Mouse (Mus musculus) right cerebral cortex, adult 2 months (tissue): ENCODE results near the gene Crtap.

ENCODE experiments used
- DNase-seq, 2 experiments: peaks; one replicate each; pipeline ENCODE4 v3.0.0; 2021 to 2022; ENCODE audit warnings: low spot score in 2 of 2

Crtap gene

GRCm38 (mm10) chr9:114389905-114390748, at the start of gene Crtap:
Crtap (minus strand) TSS chr9:114390675.
- peak; percentile 24 to 52 for DNase-seq

DNA sequence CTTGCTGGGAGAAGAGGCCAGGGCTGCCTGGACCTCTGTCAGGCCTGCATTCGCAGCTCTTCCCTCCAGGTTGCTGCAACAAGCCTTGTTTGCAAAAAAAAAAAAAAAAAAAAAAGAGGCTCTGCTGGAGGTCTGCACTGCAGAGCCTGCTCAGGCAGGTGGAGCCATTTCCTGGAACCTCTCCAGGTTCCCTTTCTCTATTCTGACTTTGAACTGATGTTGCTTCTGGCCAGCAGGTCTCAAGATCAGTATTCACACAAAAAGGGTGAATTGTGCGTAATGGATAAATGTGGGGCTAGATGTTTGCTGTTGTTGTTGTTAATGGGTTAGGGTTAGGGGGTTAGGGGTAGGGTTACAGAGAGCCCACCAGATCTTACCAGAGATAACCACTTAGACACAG, 45.2 kb upstream of the Crtap start:
- DNase-seq: no peak

DNA sequence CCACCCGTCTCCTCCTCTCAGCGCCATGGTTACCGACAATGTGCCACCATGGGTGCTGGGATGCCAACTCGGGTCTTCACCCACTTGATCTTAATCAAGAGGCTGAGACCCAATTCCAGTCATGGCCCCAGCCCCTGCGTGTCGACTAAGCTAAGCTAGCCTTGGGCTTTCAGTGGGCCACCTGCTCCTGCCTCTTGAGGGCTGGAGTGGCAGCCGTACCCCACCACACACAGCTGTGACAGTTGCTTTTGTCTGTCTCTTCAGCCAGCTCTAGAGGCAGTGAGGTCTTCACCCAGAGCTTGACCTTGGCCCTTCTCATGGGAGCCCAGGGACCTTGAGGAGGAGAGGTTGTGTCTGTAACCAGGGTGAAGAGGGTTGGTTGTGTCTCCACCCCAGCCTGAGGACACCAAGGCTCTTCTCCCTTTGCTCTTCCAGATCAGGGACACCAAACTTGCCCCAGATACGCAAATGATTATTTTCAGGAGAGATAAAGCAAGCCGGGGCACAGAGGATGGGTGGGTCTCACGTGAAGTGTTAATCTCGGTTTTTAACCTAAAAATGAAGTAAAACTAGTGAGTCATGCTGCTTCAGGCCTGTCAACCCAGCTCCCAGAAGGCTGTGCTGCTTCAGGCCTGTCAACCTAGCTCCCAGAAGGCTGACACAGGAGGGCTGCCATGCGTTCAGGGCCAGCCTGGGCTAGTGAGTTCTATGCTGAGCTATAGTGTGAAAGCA, 37.8 kb upstream of the Crtap start:
- no peak for DNase-seq

- no peak for DNase-seq
Observed at GRCm38 (mm10) chr9:114427425-114427824, 37.0 kb upstream of the Crtap start.

DNA sequence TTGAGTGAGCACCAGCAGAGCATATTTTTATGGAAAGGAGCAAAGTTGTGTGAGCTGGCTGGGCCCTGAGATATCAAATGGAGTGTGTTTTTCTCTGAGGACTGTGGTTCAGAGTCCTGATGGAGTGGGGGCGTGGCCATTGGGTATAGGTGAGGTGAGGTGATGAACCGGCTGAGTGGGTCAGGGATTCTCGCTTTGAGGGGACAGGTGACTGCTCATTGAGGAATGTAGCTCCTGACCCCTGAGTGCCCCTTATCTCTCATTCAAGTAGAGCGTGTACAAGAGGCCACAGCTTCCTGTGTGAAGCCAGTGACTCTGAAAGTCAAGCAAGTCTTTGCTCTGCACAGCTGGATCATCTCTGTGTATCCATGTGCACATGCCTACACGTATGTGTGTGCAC, 35.7 kb upstream of the Crtap start:
- DNase-seq: no peak

GRCm38 (mm10) chr9:114425576-114425975, 35.1 kb upstream of the Crtap start:
- DNase-seq: no peak

DNA sequence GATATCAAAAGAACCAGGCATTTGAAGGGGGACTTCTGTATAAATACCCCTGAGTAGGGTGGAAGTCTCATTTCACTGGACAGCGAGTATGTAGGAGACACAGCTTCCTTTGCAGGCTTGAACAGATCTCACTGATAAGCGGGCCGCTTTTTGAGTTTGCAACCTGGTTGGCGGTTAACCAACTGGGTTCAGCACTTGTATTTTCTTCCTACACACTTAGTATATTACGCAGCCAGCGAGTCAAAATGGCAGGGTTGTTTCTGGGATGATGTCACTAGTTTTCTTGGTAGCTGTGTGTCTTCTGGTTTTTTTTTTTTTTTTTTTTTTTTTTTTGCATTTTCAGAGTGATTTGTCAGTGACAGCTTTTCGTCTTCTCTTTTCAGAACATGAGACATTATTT, 31.3 kb upstream of the Crtap start:
- DNase-seq: no peak

GRCm38 (mm10) chr9:114421045-114421444, 30.6 kb upstream of the Crtap start:
- DNase-seq: no peak

- no peak for DNase-seq
Observed at GRCm38 (mm10) chr9:114420443-114420842, 30.0 kb upstream of the Crtap start.

DNA sequence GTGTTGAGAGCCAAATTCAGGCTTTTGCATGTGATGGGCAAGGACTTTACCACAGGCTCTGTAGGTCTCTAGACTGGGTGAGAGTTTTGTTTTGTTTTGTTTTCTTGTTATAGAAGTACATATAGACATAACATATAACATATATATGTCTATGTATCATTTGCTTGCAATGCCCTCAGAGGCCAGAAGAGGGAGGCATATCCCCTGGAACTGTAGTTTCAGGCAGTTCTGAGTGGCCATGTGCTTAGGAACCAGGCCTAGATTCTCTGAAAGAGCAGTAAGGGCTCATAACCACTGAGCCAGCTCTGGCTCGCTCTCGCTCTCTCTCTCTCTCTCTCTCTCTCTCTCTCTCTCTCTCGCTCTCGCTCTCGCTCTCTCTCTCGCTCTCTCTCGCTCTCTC, 27.7 kb upstream of the Crtap start:
- peak; percentile 19 to 22 for DNase-seq

- no peak for DNase-seq
Observed at GRCm38 (mm10) chr9:114416646-114417517, 26.4 kb upstream of the Crtap start.

DNA sequence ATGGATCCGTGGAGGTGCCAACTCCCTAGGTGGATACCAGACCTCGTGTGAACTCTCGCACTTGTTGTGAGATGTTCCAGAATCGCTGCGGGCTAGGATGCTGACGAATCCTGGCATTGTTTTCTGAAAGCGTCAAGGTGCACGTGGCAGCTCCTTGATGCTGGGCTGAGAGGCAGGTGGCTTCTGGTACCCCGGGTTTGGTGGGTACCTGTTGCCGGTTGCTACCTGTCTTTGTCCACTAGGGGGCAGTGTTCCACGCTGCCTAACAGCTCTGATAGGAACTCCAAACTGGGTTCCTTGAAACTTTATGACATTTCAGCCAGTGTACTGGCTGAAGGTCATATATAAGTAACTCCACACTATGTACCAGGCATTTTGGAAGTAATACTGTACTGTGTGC, 25.2 kb upstream of the Crtap start:
- DNase-seq: peak; percentile 28 to 55

DNA sequence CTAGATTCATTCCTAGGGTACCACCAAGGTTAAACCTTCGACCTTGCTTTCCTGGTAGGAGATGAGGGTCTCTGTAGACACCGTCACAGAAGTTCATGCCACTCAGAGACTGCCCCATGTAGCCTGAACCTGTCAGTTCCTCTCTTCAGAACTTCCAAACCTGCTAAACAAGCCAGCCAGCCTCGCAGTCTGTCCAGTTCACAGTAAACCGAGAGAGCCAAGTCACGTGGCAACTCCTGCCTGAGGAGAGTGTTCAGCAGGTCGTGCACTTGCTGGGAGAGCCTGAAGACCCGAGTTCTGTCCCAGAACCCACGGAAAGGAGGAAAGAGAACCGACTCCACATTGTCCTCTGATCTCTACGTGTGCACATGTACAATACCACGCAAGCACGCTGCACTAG, 23.4 kb upstream of the Crtap start:
- DNase-seq: no peak

- no peak for DNase-seq
Observed at GRCm38 (mm10) chr9:114412406-114412805, 21.9 kb upstream of the Crtap start.

DNA sequence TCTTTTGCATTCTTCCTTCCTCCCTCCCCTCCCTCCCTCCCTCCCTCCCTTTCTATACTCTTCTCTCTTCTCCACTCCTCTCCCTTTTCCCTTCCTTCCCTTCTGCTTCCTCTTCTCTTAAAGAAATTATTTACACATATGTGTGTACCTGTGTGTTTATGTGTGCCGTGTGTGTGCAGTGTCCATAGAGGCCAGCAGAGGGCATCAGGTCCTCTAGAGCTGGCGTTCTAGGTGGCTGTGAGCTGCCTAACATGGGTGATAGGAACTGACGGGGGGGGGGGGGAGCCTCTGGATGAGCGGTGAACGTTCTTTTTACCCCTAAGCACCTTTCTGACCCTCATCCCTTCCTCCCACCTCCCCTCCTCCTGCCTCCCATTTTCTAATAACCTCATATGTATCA, 20.8 kb upstream of the Crtap start:
- no peak for DNase-seq

- no peak for DNase-seq
Observed at GRCm38 (mm10) chr9:114410313-114410862, 19.9 kb upstream of the Crtap start.

- no peak for DNase-seq
Observed at GRCm38 (mm10) chr9:114407676-114408075, 17.2 kb upstream of the Crtap start.

DNA sequence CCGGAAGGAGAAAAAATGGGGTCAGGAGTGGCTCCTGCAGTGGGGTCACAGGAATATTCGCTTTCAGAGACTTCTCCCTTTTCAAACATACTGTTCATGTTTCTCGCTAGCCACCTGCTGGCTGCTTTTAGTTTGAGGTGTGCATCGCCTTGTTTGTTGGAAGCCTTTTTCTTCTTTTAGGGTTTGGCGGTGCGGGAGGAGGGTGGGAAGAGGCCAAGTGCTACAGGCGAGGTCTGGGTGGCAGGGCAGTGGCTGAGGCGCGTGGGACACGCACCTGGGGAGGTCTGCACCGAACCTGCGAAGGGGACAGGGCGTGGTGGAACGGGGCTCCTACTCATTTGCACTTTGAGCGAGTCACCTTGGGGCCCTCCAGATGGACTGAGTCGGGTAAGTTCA, 11.2 kb upstream of the Crtap start:
- peak in 1 of 2 experiments; percentile 47 for DNase-seq

- DNase-seq: peak; percentile 76 to 80
Observed at GRCm38 (mm10) chr9:114400949-114401684, 10.6 kb upstream of the Crtap start, which contains the start of the genes Glb1 and Tmppe. Glb1 (plus strand) TSS chr9:114401076. Tmppe (plus strand) TSS chr9:114401105.

DNA sequence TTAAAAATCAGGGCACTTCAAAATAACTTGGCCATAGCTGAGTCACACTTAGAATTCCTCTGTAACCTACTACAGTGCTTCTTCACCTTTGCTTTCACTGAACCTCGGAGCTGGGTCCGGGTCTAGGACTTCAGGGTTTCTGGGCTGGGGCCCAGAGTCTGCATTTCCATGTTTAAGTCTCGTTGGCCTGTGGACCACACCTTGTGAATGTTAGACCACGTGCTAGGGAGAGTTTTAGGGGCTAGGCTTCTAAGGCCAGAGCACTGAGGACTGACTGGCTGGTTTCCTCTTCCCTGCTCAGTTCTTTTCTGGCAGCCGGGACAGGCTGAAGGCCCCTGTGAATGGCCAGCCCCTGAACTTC, 10.1 kb upstream of the Crtap start:
- no peak for DNase-seq

- DNase-seq: no peak
Observed at GRCm38 (mm10) chr9:114399680-114400079, 9.2 kb upstream of the Crtap start.
